Mouse (Mus musculus) olfactory bulb, adult 2 months (tissue): ENCODE results near the gene Naa15.

Experiments used
- CTCF ChIP-seq: fragments of 200-500 bp; IDR thresholded peaks from 2 replicates; pipeline ENCODE4 v1.5.1; 2012; ENCODE audit warnings: low read depth, mild to moderate bottlenecking, low read length, moderate library complexity; ENCODE audit not compliant: insufficient read depth
- POLR2A ChIP-seq: fragments of 200-500 bp; IDR thresholded peaks from 2 replicates; pipeline ENCODE4 v1.6.1; 2012; ENCODE audit warnings: mild to moderate bottlenecking, low read depth, low read length, moderate library complexity; ENCODE audit not compliant: insufficient read depth

- no peak for TF ChIP-seq POLR2A
- no peak for TF ChIP-seq CTCF
These were observed 90.5 kb downstream of the Naa15 start for GRCm38 (mm10) chr3:51505465-51505864.
